Mouse (Mus musculus): ENCODE results near the gene Ubxn4. TPM values are rescaled to one million over a fixed set of nuclear protein-coding genes. Genes with fewer than 3 reads are reported as not detected.
A peak's percentile ranks its signal among the peaks of the same experiment; 100 is the strongest.

Gene Ubxn4
- polyA plus RNA-seq (2014; fragmentation: Nextera tagmentation; extraction: Ambion mirVana) = 51.1 and 58.6 TPM in 2 replicates

- Histone ChIP-seq H3K36me3 (ENCODE audit: insufficient read depth) (no peaks in the 10 kb centered on the region), H3K9me3 (ENCODE audit: low read depth, low read length) (no peaks in the 10 kb centered on the region), H3K4me1 (ENCODE audit: insufficient read depth) (no peaks in the 10 kb centered on the region), H3K4me3 (ENCODE audit: low read depth, low read length) (peak within 1 kb of the TSS; percentile 76), H3K9ac (peak within 1 kb of the TSS; percentile 80), H3K4me2 (peak within 1 kb of the TSS; percentile 87), H3K27ac (ENCODE audit: low read depth) (peak within 1 kb of the TSS; percentile 86), H3K27me3 (ENCODE audit: insufficient read depth, low read length) (no peaks in the 10 kb centered on the region)
- ATAC-seq (ENCODE audit: insufficient read depth) (peak; percentile 63), DNase-seq (no peak)
- TF ChIP-seq CTCF (IDR thresholded peaks at IDR 0.05; ENCODE audit: low read depth) = no peak
- WGBS = 8% methylated on average over 10 of the region's 10 CpGs
Measured at GRCm38 (mm10) chr1:128243627-128243995, at the start of gene Ubxn4. Ubxn4 (plus strand) TSS chr1:128243964.

DNA sequence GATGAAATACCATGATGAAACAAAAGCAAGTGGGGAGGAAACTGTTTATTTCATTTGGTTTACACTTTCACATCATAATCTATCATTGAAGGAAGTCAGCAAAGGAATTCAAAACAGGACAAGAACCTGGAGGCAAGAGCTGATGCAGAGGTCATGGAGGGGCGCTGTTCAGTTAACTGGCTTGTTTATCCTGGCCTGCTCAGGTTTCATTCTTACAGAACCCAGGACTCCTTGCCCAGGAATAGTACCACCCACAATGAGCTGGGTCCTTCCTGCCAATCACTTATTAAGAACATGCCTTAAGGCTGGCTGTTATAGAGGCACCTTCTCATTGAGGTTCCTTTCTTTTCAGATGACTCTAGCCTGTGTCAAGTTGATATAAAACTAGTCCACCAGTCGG, 49.8 kb upstream of the Ubxn4 start:
- 45% methylated on average over 2 of the region's 2 CpGs for WGBS
- no peak for TF ChIP-seq CTCF (IDR thresholded peaks at IDR 0.05; ENCODE audit: low read depth)
- Histone ChIP-seq H3K9ac (no peak overlapping the region), H3K4me2 (no peak overlapping the region), H3K4me1 (ENCODE audit: insufficient read depth) (no peaks in the 10 kb centered on the region), H3K4me3 (ENCODE audit: low read depth, low read length) (no peak overlapping the region), H3K27ac (ENCODE audit: low read depth) (no peak overlapping the region), H3K9me3 (ENCODE audit: low read depth, low read length) (no peaks in the 10 kb centered on the region), H3K36me3 (ENCODE audit: insufficient read depth) (peaks cover 47% of the 10 kb centered on the region), H3K27me3 (ENCODE audit: insufficient read depth, low read length) (no peaks in the 10 kb centered on the region)
- ATAC-seq (ENCODE audit: insufficient read depth) = no peak
- no peak for DNase-seq

DNA sequence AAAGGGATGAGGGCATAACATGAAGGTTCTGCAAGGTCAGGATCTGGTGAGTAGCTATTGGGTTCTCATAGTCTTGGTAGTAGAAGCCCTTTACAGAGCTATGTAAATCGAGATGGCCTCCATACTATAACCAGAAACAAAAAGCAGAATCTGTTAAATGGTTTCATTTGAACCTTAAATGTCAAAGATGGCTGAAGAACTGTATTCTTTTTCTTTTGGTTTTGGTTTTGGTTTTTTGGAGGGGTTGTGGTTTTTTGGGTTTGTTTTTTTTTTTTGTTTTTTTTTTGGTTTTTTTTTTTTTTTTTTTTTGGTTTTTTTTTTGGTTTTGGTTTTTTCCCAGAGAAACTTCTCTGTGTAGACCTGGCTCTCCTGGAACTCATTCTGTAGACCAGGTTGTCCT, 46.4 kb upstream of the Ubxn4 start:
- no peak for TF ChIP-seq CTCF (IDR thresholded peaks at IDR 0.05; ENCODE audit: low read depth)
- Histone ChIP-seq H3K27ac (ENCODE audit: low read depth) (no peak overlapping the region), H3K36me3 (ENCODE audit: insufficient read depth) (peaks cover 51% of the 10 kb centered on the region)

GRCm38 (mm10) chr1:128213261-128213660, 30.5 kb upstream of the Ubxn4 start:
- Histone ChIP-seq H3K9me3 (ENCODE audit: low read depth, low read length) (no peaks in the 10 kb centered on the region), H3K9ac (no peak overlapping the region), H3K4me1 (ENCODE audit: insufficient read depth) (no peaks in the 10 kb centered on the region), H3K4me3 (ENCODE audit: low read depth, low read length) (no peak overlapping the region), H3K27ac (ENCODE audit: low read depth) (no peak overlapping the region), H3K27me3 (ENCODE audit: insufficient read depth, low read length) (no peaks in the 10 kb centered on the region), H3K4me2 (no peak overlapping the region), H3K36me3 (ENCODE audit: insufficient read depth) (peaks cover 48% of the 10 kb centered on the region)
- no peak for TF ChIP-seq CTCF (IDR thresholded peaks at IDR 0.05; ENCODE audit: low read depth)
- DNase-seq (peak; percentile 35), ATAC-seq (ENCODE audit: insufficient read depth) (no peak)
- WGBS = 76% methylated on average over 5 of the region's 5 CpGs

More for the DNA sequence above, 46.4 kb upstream of the Ubxn4 start:
- DNase-seq = no peak
- Histone ChIP-seq H3K9me3 (ENCODE audit: low read depth, low read length) (no peaks in the 10 kb centered on the region), H3K9ac (no peak overlapping the region), H3K4me1 (ENCODE audit: insufficient read depth) (no peaks in the 10 kb centered on the region), H3K4me2 (no peak overlapping the region), H3K27me3 (ENCODE audit: insufficient read depth, low read length) (no peaks in the 10 kb centered on the region), H3K4me3 (ENCODE audit: low read depth, low read length) (no peak overlapping the region)
- WGBS = 91% methylated on average over 1 of the region's 1 CpGs
- ATAC-seq (ENCODE audit: insufficient read depth) = no peak

DNA sequence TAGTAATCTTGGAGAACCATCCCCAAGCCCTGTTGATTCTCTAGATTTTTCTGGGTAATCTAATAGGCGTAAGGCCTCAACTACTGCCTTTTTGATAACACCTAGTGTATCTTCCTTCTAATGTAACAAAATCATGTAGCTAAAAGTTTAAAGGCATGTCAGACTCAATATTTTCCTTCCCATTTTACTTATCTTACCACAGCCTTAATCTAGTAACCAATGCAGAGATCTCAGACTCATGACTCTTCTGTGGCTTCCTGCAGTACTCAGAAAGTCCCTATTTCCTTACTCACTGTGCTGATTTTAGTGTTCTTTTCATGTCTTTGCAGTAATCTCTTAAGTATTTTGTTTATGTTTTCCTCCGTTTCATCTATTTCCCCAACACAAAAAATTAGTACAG, 21.9 kb upstream of the Ubxn4 start:
- Histone ChIP-seq H3K27me3 (ENCODE audit: insufficient read depth, low read length) (no peaks in the 10 kb centered on the region), H3K4me1 (ENCODE audit: insufficient read depth) (no peaks in the 10 kb centered on the region), H3K27ac (ENCODE audit: low read depth) (no peak overlapping the region), H3K9me3 (ENCODE audit: low read depth, low read length) (no peaks in the 10 kb centered on the region), H3K4me2 (no peak overlapping the region), H3K4me3 (ENCODE audit: low read depth, low read length) (no peak overlapping the region), H3K36me3 (ENCODE audit: insufficient read depth) (peaks cover 42% of the 10 kb centered on the region), H3K9ac (no peak overlapping the region)
- WGBS = 92% methylated on average over 2 of the region's 2 CpGs
- TF ChIP-seq CTCF (IDR thresholded peaks at IDR 0.05; ENCODE audit: low read depth) = no peak
- no peak for ATAC-seq (ENCODE audit: insufficient read depth)
- DNase-seq = no peak

DNA sequence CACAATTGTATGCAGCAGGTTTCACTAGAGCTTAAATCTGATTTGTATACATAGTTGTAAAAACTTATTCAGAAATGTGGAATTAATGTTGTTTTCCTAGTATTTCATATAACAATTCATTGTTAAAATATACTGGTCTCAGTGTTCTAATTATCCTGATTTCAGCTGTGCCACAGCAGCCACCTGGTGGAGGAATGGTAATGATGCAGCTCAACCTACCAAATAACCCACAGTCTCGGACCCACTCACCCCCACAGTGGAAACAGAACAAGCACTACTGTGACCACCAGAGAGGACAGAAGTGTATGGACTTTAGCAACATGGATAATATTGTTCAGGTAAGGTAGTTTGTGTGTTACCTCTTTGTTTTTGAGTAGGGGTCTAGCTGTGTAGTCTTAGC, 20.5 kb upstream of the Ubxn4 start:
- peak; percentile 50 for TF ChIP-seq CTCF (IDR thresholded peaks at IDR 0.05; ENCODE audit: low read depth)
- WGBS = 73% methylated on average over 1 of the region's 1 CpGs
- H3K36me3 ChIP-seq (ENCODE audit: insufficient read depth) = peaks cover 41% of the 10 kb centered on the region

GRCm38 (mm10) chr1:128235181-128235580, 8.6 kb upstream of the Ubxn4 start:
- H3K4me1 ChIP-seq (ENCODE audit: insufficient read depth) = no peaks in the 10 kb centered on the region
- peaks cover 52% of the 10 kb centered on the region for H3K36me3 ChIP-seq (ENCODE audit: insufficient read depth)
- no peak overlapping the region for H3K27ac ChIP-seq (ENCODE audit: low read depth)
- no peak overlapping the region for H3K4me2 ChIP-seq
- no peak for DNase-seq
- no peaks in the 10 kb centered on the region for H3K27me3 ChIP-seq (ENCODE audit: insufficient read depth, low read length)
- ATAC-seq (ENCODE audit: insufficient read depth) = no peak
- TF ChIP-seq CTCF (IDR thresholded peaks at IDR 0.05; ENCODE audit: low read depth) = no peak
- WGBS = 92% methylated on average over 4 of the region's 4 CpGs
- no peaks in the 10 kb centered on the region for H3K9me3 ChIP-seq (ENCODE audit: low read depth, low read length)
- H3K9ac ChIP-seq = no peak overlapping the region
- no peak overlapping the region for H3K4me3 ChIP-seq (ENCODE audit: low read depth, low read length)

More for the DNA sequence above, 20.5 kb upstream of the Ubxn4 start:
- H3K9ac ChIP-seq = no peak overlapping the region
- H3K4me2 ChIP-seq = no peak overlapping the region
- no peak overlapping the region for H3K4me3 ChIP-seq (ENCODE audit: low read depth, low read length)
- H3K27me3 ChIP-seq (ENCODE audit: insufficient read depth, low read length) = no peaks in the 10 kb centered on the region
- no peak overlapping the region for H3K27ac ChIP-seq (ENCODE audit: low read depth)
- no peaks in the 10 kb centered on the region for H3K4me1 ChIP-seq (ENCODE audit: insufficient read depth)
- DNase-seq (peak; percentile 13), ATAC-seq (ENCODE audit: insufficient read depth) (no peak)
- no peaks in the 10 kb centered on the region for H3K9me3 ChIP-seq (ENCODE audit: low read depth, low read length)
